Mouse (Mus musculus) large intestine, adult 2 months (tissue): Measurements from ENCODE around the gene Fam189a1. TPM values are rescaled to one million over a fixed set of nuclear protein-coding genes. Genes with fewer than 3 reads are reported as not detected.

ENCODE experiments used
- DNase-seq: peaks from one replicate; pipeline ENCODE4 v3.0.0-alpha.2; 2012; ENCODE audit warnings: low read depth, low spot score
- WGBS: fragments of 180-500 bp; shearing (Covaris S2); methylation state at CpG from one replicate; pipeline ENCODE4 v1.1.7; 2018; 5-methylcytosine and 5-hydroxymethylcytosine counted together
- polyA plus RNA-seq: library from polyadenylated mRNA; depleted of rRNA; stranded (reverse); fragments of >200 nt; gene quantifications from 2 replicates; pipeline ENCODE4 v1.2.3, GENCODE M21; 2012

Fam189a1 gene
- polyA plus RNA-seq, 1 experiment: 2.3 TPM

DNA sequence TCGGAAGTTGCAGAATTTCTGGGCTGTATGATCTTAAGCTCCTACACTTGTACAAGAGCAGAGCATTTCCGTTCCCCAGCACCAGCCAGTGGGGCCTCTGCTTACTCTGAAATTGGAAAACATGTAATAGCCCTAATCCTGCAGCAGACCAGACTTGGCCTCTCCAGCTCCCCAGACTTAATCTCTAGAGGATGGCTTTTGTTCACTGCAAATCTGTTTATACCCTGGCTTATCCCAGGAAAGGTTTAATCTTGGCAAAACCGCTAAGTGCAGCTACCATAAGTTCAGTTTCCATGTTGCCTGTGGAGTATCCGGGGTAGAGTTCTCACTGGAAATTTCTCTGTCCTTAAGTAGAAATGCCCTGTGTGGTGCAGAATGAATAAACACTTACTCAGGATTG, 448.2 kb downstream of the Fam189a1 start:
- no peak for DNase-seq
- WGBS: 76% methylated on average over 4 of the region's 4 CpGs
